ENCODE assay signal across 9 mouse cellular contexts in genomic region chr11:103093862-103094833, GRCm38 (mm10). TPM values are rescaled to one million over a fixed set of nuclear protein-coding genes. Genes with fewer than 3 reads are reported as not detected.
DNase-seq lines count a peak whose midpoint lies in the region; ATAC-seq and TF ChIP-seq lines count a peak whose summit lies in the region.
"Had no signal": no experiment of that assay in that cellular context is flagged by ENCODE, and none has a peak within 500 bp of the region (broad histone marks: within the 10 kb centered on the region; RNA-seq: fewer than 3 reads in every experiment).

No protein-coding gene starts in this region.

- no peak overlapping the region for H3K27ac ChIP-seq in intestine, embryonic 16.5 days (ENCODE audit: low read length)
- no peak overlapping the region for H3K27ac ChIP-seq in midbrain, postnatal 0 days (ENCODE audit: low read depth, low read length)
- H3K27ac ChIP-seq in midbrain, embryonic 16.5 days (ENCODE audit: low read length), result no peak overlapping the region

- peaks cover 22% of the 10 kb centered on the region for H3K4me1 ChIP-seq in intestine, embryonic 16.5 days (ENCODE audit: control insufficient read depth, insufficient read depth, low read length)
- H3K4me1 ChIP-seq in midbrain, postnatal 0 days (ENCODE audit: insufficient read depth, low read length), result no peaks in the 10 kb centered on the region
- H3K4me1 ChIP-seq in midbrain, embryonic 16.5 days (ENCODE audit: control insufficient read depth, insufficient read depth, low read length), result no peaks in the 10 kb centered on the region

- DNase-seq in gastrocnemius, postnatal 25 days, result peak; percentile 60
- DNase-seq in gastrocnemius, postnatal 14 days, result no peak
- DNase-seq in midbrain, postnatal 0 days (ENCODE audit: low spot score), result no peak
- no peak for DNase-seq in left cerebral cortex, postnatal 10 days (ENCODE audit: extremely low spot score in 1 of 2, low spot score in 2 of 2)

- peaks cover 52% of the 10 kb centered on the region for H3K79me2 ChIP-seq in C2C12 (ENCODE audit: control insufficient read depth, insufficient read depth)

- H3K4me2 ChIP-seq in intestine, embryonic 16.5 days (ENCODE audit: low read depth, low read length), result no peak overlapping the region
- no peak overlapping the region for H3K4me2 ChIP-seq in midbrain, postnatal 0 days (ENCODE audit: low read depth, low read length, poor library complexity, severe bottlenecking)
- H3K4me2 ChIP-seq in midbrain, embryonic 16.5 days (ENCODE audit: low read length), result no peak overlapping the region

- H3K27me3 ChIP-seq in C2C12 (ENCODE audit: control insufficient read depth, insufficient read depth, insufficient read length), result no peaks in the 10 kb centered on the region
- no peaks in the 10 kb centered on the region for H3K27me3 ChIP-seq in intestine, embryonic 16.5 days (replicated peaks; ENCODE audit: control insufficient read depth, insufficient read depth, low read length)
- peaks cover 4% of the 10 kb centered on the region; the same call in 1 of the 2 replicates for H3K27me3 ChIP-seq in midbrain, postnatal 0 days (ENCODE audit: insufficient read depth, low read length)
- H3K27me3 ChIP-seq in midbrain, embryonic 16.5 days (ENCODE audit: control insufficient read depth, insufficient read depth, low read depth, low read length), result no peaks in the 10 kb centered on the region; the same call in 1 of the 2 replicates

- peak; percentile 75 for ATAC-seq in common myeloid progenitor, adult 5-6 weeks (replicated peaks; ENCODE audit: low read depth, poor library complexity, severe bottlenecking)
- ATAC-seq in intestine, embryonic 16.5 days, result peak; percentile 52
- ATAC-seq in midbrain, postnatal 0 days (ENCODE audit: low FRiP score), result no peak
- ATAC-seq in midbrain, embryonic 16.5 days, result no peak

- 62% methylated on average over 20 of the region's 20 CpGs for WGBS in intestine, embryonic 16.5 days
- WGBS in midbrain, postnatal 0 days, result 78% methylated on average over 20 of the region's 20 CpGs
- WGBS in midbrain, embryonic 16.5 days, result 79% methylated on average over 20 of the region's 20 CpGs

- no peak overlapping the region for H3K9ac ChIP-seq in intestine, embryonic 16.5 days (ENCODE audit: low read depth, low read length)
- no peak overlapping the region for H3K9ac ChIP-seq in midbrain, postnatal 0 days (replicated peaks; ENCODE audit: low read length, poor library complexity, severe bottlenecking)
- H3K9ac ChIP-seq in midbrain, embryonic 16.5 days (ENCODE audit: low read depth, low read length), result no peak overlapping the region

- no peak overlapping the region for H3K4me3 ChIP-seq in C2C12 (ENCODE audit: insufficient read depth, poor library complexity, severe bottlenecking)
- H3K4me3 ChIP-seq in intestine, embryonic 16.5 days (ENCODE audit: low read length), result no peak overlapping the region
- no peak overlapping the region for H3K4me3 ChIP-seq in midbrain, postnatal 0 days (ENCODE audit: low read depth, low read length)
- H3K4me3 ChIP-seq in midbrain, embryonic 16.5 days (ENCODE audit: low read depth, low read length), result no peak overlapping the region

- peaks cover 25% of the 10 kb centered on the region for H3K79me3 ChIP-seq in C2C12 (ENCODE audit: low read depth)

- H3K9me3 ChIP-seq in intestine, embryonic 16.5 days (ENCODE audit: control insufficient read depth, low read length), result no peaks in the 10 kb centered on the region
- no peaks in the 10 kb centered on the region for H3K9me3 ChIP-seq in midbrain, postnatal 0 days (ENCODE audit: low read length)
- H3K9me3 ChIP-seq in midbrain, embryonic 16.5 days (replicated peaks; ENCODE audit: control insufficient read depth, low read length, poor library complexity, severe bottlenecking), result no peaks in the 10 kb centered on the region

- H3K36me3 ChIP-seq in C2C12 (ENCODE audit: control insufficient read depth, insufficient read depth), result peaks cover 9% of the 10 kb centered on the region
- no peaks in the 10 kb centered on the region for H3K36me3 ChIP-seq in intestine, embryonic 16.5 days (ENCODE audit: control insufficient read depth, insufficient read depth, low read length)
- no peaks in the 10 kb centered on the region for H3K36me3 ChIP-seq in midbrain, postnatal 0 days (ENCODE audit: insufficient read depth, low read length)
- no peaks in the 10 kb centered on the region for H3K36me3 ChIP-seq in midbrain, embryonic 16.5 days (ENCODE audit: control insufficient read depth, insufficient read depth, low read length)

- intact Hi-C loops in gastrocnemius, postnatal 14 days (cut with DNase I; ENCODE audit: low total_unique reads), result no loop called here
- intact Hi-C loops in left cerebral cortex, postnatal 10 days (cut with DNase I), result no loop called here

- no peak for TF ChIP-seq CTCF in C2C12 (IDR thresholded peaks at IDR 0.05; ENCODE audit: control insufficient read depth, insufficient read depth, insufficient read length)
- TF ChIP-seq CTCF in midbrain, postnatal 0 days (IDR thresholded peaks at IDR 0.05), result no peak

- peak overlapping the region; percentile 18 for H3ac ChIP-seq in C2C12 (ENCODE audit: control insufficient read depth, insufficient read length, low read depth)

TF ChIP-seq in C2C12, 6 proteins besides CTCF, POLR2A, EP300 and RAD21:
- TF ChIP-seq MYOD1 (IDR thresholded peaks at IDR 0.05; ENCODE audit: control insufficient read depth, insufficient read length, low read depth) (no peak), MYOG (IDR thresholded peaks at IDR 0.05; ENCODE audit: control insufficient read depth, extremely low read depth, insufficient read length) (no peak), MAX (IDR thresholded peaks at IDR 0.05) (peak; percentile 40), FOSL1 (IDR thresholded peaks at IDR 0.05; ENCODE audit: insufficient read depth, low read length, poor library complexity, severe bottlenecking) (peak; percentile 40), USF1 (IDR thresholded peaks at IDR 0.05; ENCODE audit: low read depth) (no peak)

RNA-seq across cellular contexts. Expression of gene Plcd3, which starts 7.3 kb away (rescaled TPM):
- total RNA-seq in gastrocnemius, postnatal 25 days (2021), result 1 to 10 TPM; 3.2 to 3.9 TPM
- 1 to 10 TPM; 4.5 TPM for total RNA-seq in gastrocnemius, postnatal 14 days (2021)
- 27.6 TPM for polyA plus RNA-seq in C2C12 (2012; fragmentation: generic; extraction: Trizol)
- 0.27 and 3.6 TPM in 2 replicates for total RNA-seq in common myeloid progenitor, adult 5-6 weeks (2017)
- 2.1 and 2.3 TPM in 2 replicates for polyA plus RNA-seq in intestine, embryonic 16.5 days (2015; fragmentation: Nextera tagmentation; extraction: Ambion mirVana)
- total RNA-seq in midbrain, postnatal 0 days (2014; rRNA removed), result 9.4 and 9.7 TPM in 2 replicates
- polyA plus RNA-seq in midbrain, postnatal 0 days (2015; fragmentation: Nextera tagmentation; extraction: Ambion mirVana), result 4.7 and 4.9 TPM in 2 replicates
- 10 to 100 TPM; 15.1 to 16.4 TPM for total RNA-seq in left cerebral cortex, postnatal 10 days (2021)
- polyA plus RNA-seq in midbrain, embryonic 16.5 days (2015; fragmentation: Nextera tagmentation; extraction: Ambion mirVana), result 2.8 and 3.6 TPM in 2 replicates
- total RNA-seq: megakaryocyte, adult 5-6 weeks had no signal

RNA-seq across cellular contexts. Expression of gene Acbd4, which starts 7.3 kb away (rescaled TPM):
- total RNA-seq in gastrocnemius, postnatal 25 days (2021), result 10 to 100 TPM; 23.7 to 29.7 TPM
- 10 to 100 TPM; 30.0 to 35.7 TPM for total RNA-seq in gastrocnemius, postnatal 14 days (2021)
- polyA plus RNA-seq in C2C12 (2012; fragmentation: generic; extraction: Trizol), result 23.0 TPM
- total RNA-seq in common myeloid progenitor, adult 5-6 weeks (2017), result 9.2 and 9.3 TPM in 2 replicates
- 30.4 and 32.5 TPM in 2 replicates for polyA plus RNA-seq in intestine, embryonic 16.5 days (2015; fragmentation: Nextera tagmentation; extraction: Ambion mirVana)
- total RNA-seq in midbrain, postnatal 0 days (2014; rRNA removed), result 21.8 and 22.9 TPM in 2 replicates
- 17.5 and 21.8 TPM in 2 replicates for polyA plus RNA-seq in midbrain, postnatal 0 days (2015; fragmentation: Nextera tagmentation; extraction: Ambion mirVana)
- total RNA-seq in left cerebral cortex, postnatal 10 days (2021), result 10 to 100 TPM; 70.0 to 80.0 TPM
- 11.6 and 13.0 TPM in 2 replicates for polyA plus RNA-seq in midbrain, embryonic 16.5 days (2015; fragmentation: Nextera tagmentation; extraction: Ambion mirVana)

RNA-seq across cellular contexts. Expression of gene Hexim1, which starts 21.9 kb away (rescaled TPM):
- total RNA-seq in gastrocnemius, postnatal 25 days (2021), result 10 to 100 TPM; 17.4 to 19.0 TPM
- 10 to 100 TPM; 20.7 to 21.5 TPM for total RNA-seq in gastrocnemius, postnatal 14 days (2021)
- polyA plus RNA-seq in C2C12 (2012; fragmentation: generic; extraction: Trizol), result 24.3 TPM
- total RNA-seq in common myeloid progenitor, adult 5-6 weeks (2017), result 26.6 and 28.0 TPM in 2 replicates
- 4.2 and 4.6 TPM in 2 replicates for polyA plus RNA-seq in intestine, embryonic 16.5 days (2015; fragmentation: Nextera tagmentation; extraction: Ambion mirVana)
- 15.5 and 19.1 TPM in 2 replicates for total RNA-seq in midbrain, postnatal 0 days (2014; rRNA removed)
- 3.2 and 4.5 TPM in 2 replicates for polyA plus RNA-seq in midbrain, postnatal 0 days (2015; fragmentation: Nextera tagmentation; extraction: Ambion mirVana)
- total RNA-seq in left cerebral cortex, postnatal 10 days (2021), result 10 to 100 TPM; 31.8 to 33.9 TPM
- 4.1 and 4.2 TPM in 2 replicates for polyA plus RNA-seq in midbrain, embryonic 16.5 days (2015; fragmentation: Nextera tagmentation; extraction: Ambion mirVana)

RNA-seq across cellular contexts. Expression of gene Hexim2, which starts 38.1 kb away (rescaled TPM):
- 1 to 10 TPM; 1.0 to 1.9 TPM for total RNA-seq in gastrocnemius, postnatal 25 days (2021)
- 1 to 10 TPM; 2.7 to 3.8 TPM for total RNA-seq in gastrocnemius, postnatal 14 days (2021)
- 3.4 TPM for polyA plus RNA-seq in C2C12 (2012; fragmentation: generic; extraction: Trizol)
- total RNA-seq in common myeloid progenitor, adult 5-6 weeks (2017), result 2.1 and 2.6 TPM in 2 replicates
- 5.8 TPM in 2 replicates for polyA plus RNA-seq in intestine, embryonic 16.5 days (2015; fragmentation: Nextera tagmentation; extraction: Ambion mirVana)
- 46.3 and 57.8 TPM in 2 replicates for total RNA-seq in midbrain, postnatal 0 days (2014; rRNA removed)
- polyA plus RNA-seq in midbrain, postnatal 0 days (2015; fragmentation: Nextera tagmentation; extraction: Ambion mirVana), result 38.0 and 40.5 TPM in 2 replicates
- total RNA-seq in left cerebral cortex, postnatal 10 days (2021), result 10 to 100 TPM; 20.1 to 20.7 TPM
- polyA plus RNA-seq in midbrain, embryonic 16.5 days (2015; fragmentation: Nextera tagmentation; extraction: Ambion mirVana), result 29.9 and 37.0 TPM in 2 replicates

Comparison
In these comparisons a context has a peak if more than half of its experiments do, and no peak if none do; other contexts are left out.
1. ATAC-seq: peak in common myeloid progenitor, adult 5-6 weeks (single experiment) and intestine, embryonic 16.5 days (single experiment); none in midbrain, postnatal 0 days (single experiment) and midbrain, embryonic 16.5 days (single experiment).